ENCODE assay signal across 8 mouse cellular contexts in the genomic region with DNA sequence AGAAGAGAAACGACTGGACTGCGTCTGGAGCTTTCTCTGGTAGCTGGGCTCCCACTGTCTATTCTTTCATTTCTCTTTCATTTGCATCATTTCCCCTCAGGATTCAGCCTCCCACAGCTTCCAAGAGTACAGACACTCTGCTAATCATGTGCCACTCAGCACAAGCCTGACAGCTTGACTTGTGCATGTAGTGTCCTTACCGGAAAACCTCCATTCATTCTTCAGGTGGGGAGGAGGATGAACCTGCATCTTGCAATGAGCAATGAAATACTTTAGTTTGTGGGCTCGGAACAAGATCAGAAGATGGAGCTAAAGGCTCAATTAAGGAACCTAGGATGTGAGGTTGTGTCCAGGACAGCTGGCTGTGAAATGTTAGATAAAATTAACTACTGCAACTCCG.
DNase-seq lines count a peak whose midpoint lies in the region; ATAC-seq and TF ChIP-seq lines count a peak whose summit lies in the region.

No protein-coding gene starts in this region.

- H3K4me3 ChIP-seq in heart, embryonic 10.5 days: peak overlapping the region; percentile 74
- peak overlapping the region; percentile 35 to 56 (median 39) for H3K4me3 ChIP-seq in CH12.LX (replicated peaks in 1 of 3; ENCODE audit: low read depth in 2 of 3, low read length in 2 of 3, poor library complexity in 1 of 3)
- H3K4me3 ChIP-seq in hindbrain, embryonic 14.5 days (replicated peaks; ENCODE audit: low read length): peak overlapping the region; percentile 66
- H3K4me3 ChIP-seq in midbrain, embryonic 10.5 days: peak overlapping the region; percentile 71

- DNase-seq in heart, embryonic 10.5 days (ENCODE audit: low spot score): no peak
- DNase-seq in heart, postnatal 25 days (ENCODE audit: low spot score): no peak
- DNase-seq in CH12.LX (ENCODE audit: extremely low read depth): no peak
- peak; percentile 14 to 51 for DNase-seq in cerebellum, postnatal 36 days
- DNase-seq in hindbrain, embryonic 14.5 days (ENCODE audit: low spot score): no peak
- no peak for DNase-seq in midbrain, embryonic 10.5 days (ENCODE audit: low spot score)
- no peak for DNase-seq in spleen, adult 18-20 months
- no peak for DNase-seq in ovary, adult 18-20 months (ENCODE audit: low spot score)

- ATAC-seq in hindbrain, embryonic 14.5 days (ENCODE audit: low FRiP score): peak; percentile 51

- TF ChIP-seq POLR2A in CH12.LX (IDR thresholded peaks at IDR 0.05; ENCODE audit: low read depth, low read length): no peak

- TF ChIP-seq RAD21 in CH12.LX (IDR thresholded peaks at IDR 0.05; ENCODE audit: low read depth, low read length): peak; percentile 20

- WGBS in heart, embryonic 10.5 days: 10% methylated on average over 5 of the region's 5 CpGs
- 2% methylated on average over 5 of the region's 5 CpGs for WGBS in hindbrain, embryonic 14.5 days
- 12% methylated on average over 5 of the region's 5 CpGs for WGBS in midbrain, embryonic 10.5 days

- H3K9me3 ChIP-seq in heart, embryonic 10.5 days: no peaks in the 10 kb centered on the region
- no peaks in the 10 kb centered on the region for H3K9me3 ChIP-seq in CH12.LX (replicated peaks; ENCODE audit: low read length)
- no peaks in the 10 kb centered on the region for H3K9me3 ChIP-seq in hindbrain, embryonic 14.5 days (ENCODE audit: control insufficient read depth, low read length)
- H3K9me3 ChIP-seq in midbrain, embryonic 10.5 days (replicated peaks): no peaks in the 10 kb centered on the region

- peaks cover 14% of the 10 kb centered on the region for H3K4me1 ChIP-seq in heart, embryonic 10.5 days
- peaks cover 3 to 43% of the 10 kb centered on the region in 2 experiments for H3K4me1 ChIP-seq in CH12.LX (ENCODE audit: control insufficient read depth in 1 of 2, insufficient read depth in 2 of 2)
- peaks cover 12% of the 10 kb centered on the region for H3K4me1 ChIP-seq in hindbrain, embryonic 14.5 days (replicated peaks; ENCODE audit: control insufficient read depth, insufficient read depth, low read length)
- peaks cover 24% of the 10 kb centered on the region for H3K4me1 ChIP-seq in midbrain, embryonic 10.5 days

- H3K27me3 ChIP-seq in heart, embryonic 10.5 days (ENCODE audit: insufficient read depth, poor library complexity, severe bottlenecking): peaks cover 24% of the 10 kb centered on the region; the same call in 1 of the 2 replicates
- H3K27me3 ChIP-seq in CH12.LX (replicated peaks): no peaks in the 10 kb centered on the region
- no peaks in the 10 kb centered on the region for H3K27me3 ChIP-seq in hindbrain, embryonic 14.5 days (ENCODE audit: control insufficient read depth, insufficient read depth, low read length)
- H3K27me3 ChIP-seq in midbrain, embryonic 10.5 days (ENCODE audit: low read depth, poor library complexity, severe bottlenecking): peaks cover 26% of the 10 kb centered on the region

- H3K9ac ChIP-seq in CH12.LX (ENCODE audit: insufficient read depth, low read depth): 0 out of 2 replicates have a peak overlapping the region, but pooled peaks have one; percentile 2
- H3K9ac ChIP-seq in hindbrain, embryonic 14.5 days: peak overlapping the region; percentile 67

- dilution Hi-C loops in CH12.LX (cut with MboI; ENCODE audit: extremely low pct_ligation_motif_present, extremely low pct_unique_long_range_greater_than_20kb, low sequenced_read_pairs): no loop called here

- peak overlapping the region; percentile 80; the same call in 1 of the 2 replicates for H3K27ac ChIP-seq in heart, embryonic 10.5 days
- H3K27ac ChIP-seq in CH12.LX (ENCODE audit: insufficient read depth, low read depth): no peak overlapping the region
- no peak overlapping the region for H3K27ac ChIP-seq in hindbrain, embryonic 14.5 days
- H3K27ac ChIP-seq in midbrain, embryonic 10.5 days (replicated peaks): no peak overlapping the region; the same call in 1 of the 2 replicates

- in situ Hi-C loops in CH12.LX (cut with MboI; ENCODE audit: low pct_ligation_motif_present, low pct_unique_long_range_greater_than_20kb, low sequenced_read_pairs): loop anchor here (10.0 to 25.0 kb wide), 3 partner anchors 73 to 315 kb away; partner anchors contain the start of genes 1700019D03Rik, Hibch and Nemp2

- H3K36me3 ChIP-seq in heart, embryonic 10.5 days: no peaks in the 10 kb centered on the region
- no peaks in the 10 kb centered on the region for H3K36me3 ChIP-seq in CH12.LX (replicated peaks in 1 of 2; ENCODE audit: control insufficient read depth in 1 of 2, insufficient read depth in 1 of 2, low read length in 1 of 2)
- H3K36me3 ChIP-seq in hindbrain, embryonic 14.5 days (replicated peaks; ENCODE audit: control insufficient read depth, insufficient read depth): no peaks in the 10 kb centered on the region
- no peaks in the 10 kb centered on the region for H3K36me3 ChIP-seq in midbrain, embryonic 10.5 days

- peak in 1 of 2 experiments; percentile 14; a peak in 1 of 4 replicates for TF ChIP-seq CTCF in CH12.LX (conservative IDR thresholded peaks at IDR 0.05 in 1 of 2, IDR thresholded peaks at IDR 0.05 in 1 of 2; ENCODE audit: low read depth in 2 of 2, low read length in 2 of 2)

- no peaks in the 10 kb centered on the region for H3K79me2 ChIP-seq in CH12.LX (replicated peaks; ENCODE audit: control insufficient read depth, extremely low read depth, insufficient read depth, poor library complexity, severe bottlenecking)

- H3K4me2 ChIP-seq in CH12.LX (ENCODE audit: insufficient read depth, low read depth, poor library complexity, severe bottlenecking): peak overlapping the region; percentile 98
- H3K4me2 ChIP-seq in hindbrain, embryonic 14.5 days (replicated peaks): peak overlapping the region; percentile 99

- intact Hi-C loops in heart, postnatal 25 days (cut with DNase I): loop anchor here (5.0 kb wide), 1 partner anchor 80 kb away; no protein-coding TSS in a partner anchor

- TF ChIP-seq EP300 in CH12.LX (IDR thresholded peaks at IDR 0.05; ENCODE audit: low read length): no peak

TF ChIP-seq in CH12.LX, 34 proteins besides CTCF, POLR2A, EP300 and RAD21:
- TF ChIP-seq USF1 (IDR thresholded peaks at IDR 0.05; ENCODE audit: low read depth, low read length): no peak
- TF ChIP-seq MAFK (IDR thresholded peaks at IDR 0.05; ENCODE audit: insufficient replicate concordance, low read length): no peak
- TF ChIP-seq ZKSCAN1 (IDR thresholded peaks at IDR 0.05; ENCODE audit: borderline replicate concordance, low read depth, low read length): no peak
- TF ChIP-seq TCF12 (IDR thresholded peaks at IDR 0.05; ENCODE audit: low read depth, low read length): no peak; the same call in 1 of the 2 replicates
- TF ChIP-seq ELF1 (IDR thresholded peaks at IDR 0.05; ENCODE audit: low read depth, low read length): no peak
- no peak for TF ChIP-seq CHD2 (IDR thresholded peaks at IDR 0.05; ENCODE audit: low read length)
- TF ChIP-seq SIN3A (IDR thresholded peaks at IDR 0.05; ENCODE audit: low read length): no peak; the same call in 1 of the 2 replicates
- no peak for TF ChIP-seq ZNF384 (IDR thresholded peaks at IDR 0.05; ENCODE audit: low read depth, low read length)
- TF ChIP-seq MAZ (IDR thresholded peaks at IDR 0.05; ENCODE audit: low read depth, low read length): no peak
- no peak for TF ChIP-seq JUND (conservative IDR thresholded peaks at IDR 0.05; ENCODE audit: low read depth, low read length)
- TF ChIP-seq MXI1 (IDR thresholded peaks at IDR 0.05; ENCODE audit: low read depth, low read length): no peak
- TF ChIP-seq MYC (IDR thresholded peaks at IDR 0.05; ENCODE audit: low read depth, low read length): no peak
- TF ChIP-seq IRF4 (IDR thresholded peaks at IDR 0.05; ENCODE audit: low read depth, low read length): no peak
- no peak for TF ChIP-seq POLR2AphosphoS2 (IDR thresholded peaks at IDR 0.05; ENCODE audit: low read depth, low read length)

Comparison
In these comparisons a context has a peak if more than half of its experiments do, and no peak if none do; other contexts are left out.
1. DNase-seq: peak in cerebellum, postnatal 36 days (2 of 2); none in heart, embryonic 10.5 days (single experiment), heart, postnatal 25 days (single experiment), CH12.LX (single experiment), hindbrain, embryonic 14.5 days (single experiment), midbrain, embryonic 10.5 days (single experiment), spleen, adult 18-20 months (0 of 2) and ovary, adult 18-20 months (single experiment).
2. Peak in every context shown above with its lines, with median percentiles within 50 percentile points of each other: H3K4me3 ChIP-seq.